Mouse (Mus musculus): ENCODE data around the gene Gnmt. TPM values are rescaled to one million over a fixed set of nuclear protein-coding genes. Genes with fewer than 3 reads are reported as not detected.

The Gnmt gene
- polyA plus RNA-seq, 2 experiments = 0.78 to 1.1 TPM

DNA sequence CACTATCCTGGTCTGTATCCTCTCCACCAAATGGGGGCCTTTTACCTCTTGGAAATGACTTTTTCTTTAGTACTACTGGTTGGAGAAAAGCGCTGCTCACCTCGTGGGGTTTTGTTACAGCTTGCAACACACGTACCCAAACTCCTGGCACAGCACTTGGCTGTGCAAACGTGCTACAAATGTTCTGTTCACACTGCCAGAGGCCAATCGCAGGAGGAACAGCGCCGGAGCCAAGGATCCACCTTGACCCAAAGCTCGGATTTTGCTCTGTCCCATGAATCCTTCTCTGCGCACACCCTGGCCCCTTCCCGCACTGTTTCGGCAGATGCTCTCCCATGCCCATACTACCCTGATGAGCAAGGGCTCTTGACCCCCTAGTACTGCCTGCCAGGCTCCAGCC lies 472 bp downstream of the Gnmt start:
- Histone ChIP-seq H3K27ac (replicated peaks; ENCODE audit: low read depth, low read length) (no peak overlapping the region), H3K9ac (ENCODE audit: low read depth, low read length, severe bottlenecking) (0 out of 2 replicates have a peak overlapping the region, but pooled peaks have one; percentile 16), H3K9me3 (ENCODE audit: control insufficient read depth, low read length) (no peaks in the 10 kb centered on the region), H3K27me3 (ENCODE audit: control insufficient read depth, insufficient read depth, low read length) (no peaks in the 10 kb centered on the region), H3K4me3 (replicated peaks; ENCODE audit: low read length) (no peak overlapping the region), H3K36me3 (ENCODE audit: control insufficient read depth, insufficient read depth, low read length) (peaks cover 28% of the 10 kb centered on the region), H3K4me2 (replicated peaks; ENCODE audit: low read depth, low read length, severe bottlenecking) (peak overlapping the region; percentile 15; the same call in 1 of the 2 replicates), H3K4me1 (ENCODE audit: control insufficient read depth, insufficient read depth, low read length) (no peaks in the 10 kb centered on the region)
- no peak for TF ChIP-seq POLR2A (IDR thresholded peaks at IDR 0.05; ENCODE audit: borderline replicate concordance, extremely low read depth, insufficient read depth, insufficient read length)
- DNase-seq (ENCODE audit: low spot score) (no peak), ATAC-seq (ENCODE audit: low FRiP score, low read depth) (no peak)
- 49% methylated on average over 11 of the region's 11 CpGs for WGBS

DNA sequence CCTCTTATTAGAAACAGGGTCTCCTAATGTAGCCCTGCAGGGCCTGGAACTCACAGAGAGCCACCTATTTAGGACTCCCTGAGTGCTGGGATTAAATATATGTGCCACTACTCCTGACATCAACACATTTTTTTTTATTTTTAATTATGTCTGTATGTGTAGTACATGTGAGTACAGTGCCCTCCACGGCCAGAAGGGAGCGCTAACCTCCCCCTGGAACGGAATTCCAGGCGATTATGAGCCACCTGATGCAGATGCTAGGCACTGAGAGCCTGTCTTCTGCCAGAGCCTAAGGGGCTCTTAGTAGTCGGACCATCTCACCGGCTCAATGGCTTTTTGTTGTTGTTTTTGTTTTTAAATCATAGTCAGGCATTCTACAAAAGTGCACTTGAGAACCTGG lies 947 bp downstream of the Gnmt start:
- Histone ChIP-seq H3K9ac (ENCODE audit: low read depth, low read length, severe bottlenecking) (no peak overlapping the region), H3K4me2 (replicated peaks; ENCODE audit: low read depth, low read length, severe bottlenecking) (no peak overlapping the region), H3K4me1 (ENCODE audit: control insufficient read depth, insufficient read depth, low read length) (no peaks in the 10 kb centered on the region), H3K27me3 (ENCODE audit: control insufficient read depth, insufficient read depth, low read length) (no peaks in the 10 kb centered on the region), H3K4me3 (replicated peaks; ENCODE audit: low read length) (no peak overlapping the region), H3K27ac (replicated peaks; ENCODE audit: low read depth, low read length) (no peak overlapping the region), H3K36me3 (ENCODE audit: control insufficient read depth, insufficient read depth, low read length) (peaks cover 33% of the 10 kb centered on the region), H3K9me3 (ENCODE audit: control insufficient read depth, low read length) (no peaks in the 10 kb centered on the region)
- TF ChIP-seq POLR2A (IDR thresholded peaks at IDR 0.05; ENCODE audit: borderline replicate concordance, extremely low read depth, insufficient read depth, insufficient read length) = no peak
- DNase-seq (ENCODE audit: low spot score) (no peak), ATAC-seq (ENCODE audit: low FRiP score, low read depth) (no peak)
- 39% methylated on average over 6 of the region's 6 CpGs for WGBS

DNA sequence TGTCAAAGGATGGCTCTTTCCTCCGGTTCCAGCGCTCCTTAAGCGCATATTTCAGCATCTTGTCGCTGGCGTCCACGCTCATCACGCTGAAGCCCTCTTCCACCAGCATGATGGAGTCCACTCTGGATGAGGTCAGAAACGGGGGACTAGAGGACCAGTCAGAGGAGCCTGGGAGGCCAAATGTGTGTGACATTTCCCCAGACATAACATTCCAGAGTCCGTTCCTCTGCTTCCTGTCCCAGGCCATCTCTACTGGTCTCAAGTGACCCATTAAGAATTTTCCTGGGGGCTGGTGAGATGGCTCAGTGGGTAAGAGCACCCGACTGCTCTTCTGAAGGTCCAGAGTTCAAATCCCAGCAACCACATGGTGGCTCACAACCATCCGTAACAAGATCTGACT lies 1.7 kb downstream of the Gnmt start:
- H3K36me3 ChIP-seq (ENCODE audit: control insufficient read depth, insufficient read depth, low read length) = peaks cover 39% of the 10 kb centered on the region
- H3K4me2 ChIP-seq (replicated peaks; ENCODE audit: low read depth, low read length, severe bottlenecking) = no peak overlapping the region
- no peak overlapping the region for H3K4me3 ChIP-seq (replicated peaks; ENCODE audit: low read length)
- no peaks in the 10 kb centered on the region for H3K9me3 ChIP-seq (ENCODE audit: control insufficient read depth, low read length)
- H3K27me3 ChIP-seq (ENCODE audit: control insufficient read depth, insufficient read depth, low read length) = no peaks in the 10 kb centered on the region
- no peak overlapping the region for H3K9ac ChIP-seq (ENCODE audit: low read depth, low read length, severe bottlenecking)
- no peaks in the 10 kb centered on the region for H3K4me1 ChIP-seq (ENCODE audit: control insufficient read depth, insufficient read depth, low read length)
- no peak for TF ChIP-seq POLR2A (IDR thresholded peaks at IDR 0.05; ENCODE audit: borderline replicate concordance, extremely low read depth, insufficient read depth, insufficient read length)
- WGBS = 88% methylated on average over 11 of the region's 11 CpGs
- no peak for ATAC-seq (ENCODE audit: low FRiP score, low read depth)
- no peak for DNase-seq (ENCODE audit: low spot score)
- no peak overlapping the region for H3K27ac ChIP-seq (replicated peaks; ENCODE audit: low read depth, low read length)

DNA sequence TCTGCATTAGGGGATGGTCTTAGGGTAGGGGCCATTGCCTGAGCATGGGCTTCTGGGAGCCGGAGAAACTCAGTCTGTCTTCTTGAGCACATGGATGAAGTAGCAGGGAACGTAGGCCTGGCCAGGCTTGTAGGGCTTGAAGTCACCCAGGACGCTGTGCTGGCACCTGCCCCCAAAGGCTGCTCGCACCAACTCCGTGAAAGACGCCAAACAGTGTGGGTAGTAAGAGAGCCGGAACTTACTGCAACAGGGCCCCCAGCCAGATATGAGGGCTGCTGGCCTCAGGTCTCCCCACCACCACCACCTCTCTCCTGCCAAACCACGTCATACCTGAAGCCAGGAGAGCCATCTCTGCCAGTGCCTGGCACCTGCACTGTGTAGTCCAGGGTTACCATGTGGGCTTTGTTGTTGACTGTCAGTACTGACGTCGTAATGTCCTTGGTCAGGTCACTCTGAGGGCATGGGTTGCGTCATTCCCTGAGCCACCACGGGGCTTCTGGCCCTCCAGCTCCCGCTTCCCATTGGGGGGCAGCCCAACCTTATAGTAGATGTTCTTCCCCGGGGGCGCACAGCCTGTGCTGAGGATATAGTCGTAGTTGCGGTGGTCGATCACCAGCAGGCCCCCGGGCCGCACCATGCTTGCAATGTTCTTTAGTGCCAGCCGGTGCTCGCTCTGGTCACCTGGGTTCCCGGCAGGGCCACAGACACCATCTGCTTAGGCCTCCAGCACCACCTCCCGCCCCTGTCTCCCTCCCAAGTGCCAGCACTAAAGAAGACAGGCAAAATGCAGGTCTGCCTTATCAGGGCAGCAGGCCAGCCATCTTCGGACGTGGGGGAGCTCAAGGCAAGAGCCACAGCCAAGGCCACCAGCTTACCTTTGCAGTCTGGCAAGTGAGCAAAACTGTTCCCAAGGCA lies 3.0 kb downstream of the Gnmt start:
- TF ChIP-seq POLR2A (IDR thresholded peaks at IDR 0.05; ENCODE audit: borderline replicate concordance, extremely low read depth, insufficient read depth, insufficient read length) = no peak
- H3K9me3 ChIP-seq (ENCODE audit: control insufficient read depth, low read length) = no peaks in the 10 kb centered on the region
- H3K9ac ChIP-seq (ENCODE audit: low read depth, low read length, severe bottlenecking) = no peak overlapping the region
- no peak overlapping the region for H3K27ac ChIP-seq (replicated peaks; ENCODE audit: low read depth, low read length)
- 90% methylated on average over 26 of the region's 26 CpGs for WGBS
- no peaks in the 10 kb centered on the region for H3K4me1 ChIP-seq (ENCODE audit: control insufficient read depth, insufficient read depth, low read length)
- peaks cover 51% of the 10 kb centered on the region for H3K36me3 ChIP-seq (ENCODE audit: control insufficient read depth, insufficient read depth, low read length)
- H3K4me3 ChIP-seq (replicated peaks; ENCODE audit: low read length) = no peak overlapping the region
- H3K4me2 ChIP-seq (replicated peaks; ENCODE audit: low read depth, low read length, severe bottlenecking) = no peak overlapping the region
- no peak for ATAC-seq (ENCODE audit: low FRiP score, low read depth)
- no peak for DNase-seq (ENCODE audit: low spot score)
- H3K27me3 ChIP-seq (ENCODE audit: control insufficient read depth, insufficient read depth, low read length) = no peaks in the 10 kb centered on the region

DNA sequence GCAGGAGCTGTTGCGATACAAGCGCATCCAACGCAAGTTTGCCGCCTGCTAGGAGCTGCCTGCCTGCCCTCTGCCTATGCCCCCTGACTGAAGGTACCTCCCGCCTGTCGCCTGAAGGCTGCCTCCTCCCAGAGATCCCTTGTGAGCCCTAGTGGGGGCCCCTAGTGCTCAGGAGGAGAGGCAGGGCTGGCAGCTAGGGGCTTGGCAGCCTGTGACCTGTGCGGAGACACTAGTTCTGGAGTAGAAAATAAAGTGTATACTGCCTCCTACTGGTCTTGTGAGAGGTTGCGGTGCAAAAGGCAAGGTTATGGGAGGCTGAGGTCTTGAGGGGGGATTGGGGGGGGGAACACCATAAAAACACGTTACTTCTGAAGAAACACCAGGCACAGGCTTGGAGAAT lies 3.7 kb downstream of the Gnmt start:
- peaks cover 58% of the 10 kb centered on the region for H3K36me3 ChIP-seq (ENCODE audit: control insufficient read depth, insufficient read depth, low read length)
- TF ChIP-seq POLR2A (IDR thresholded peaks at IDR 0.05; ENCODE audit: borderline replicate concordance, extremely low read depth, insufficient read depth, insufficient read length) = no peak
- H3K9ac ChIP-seq (ENCODE audit: low read depth, low read length, severe bottlenecking) = no peak overlapping the region
- ATAC-seq (ENCODE audit: low FRiP score, low read depth) (no peak), DNase-seq (ENCODE audit: low spot score) (no peak)
- H3K4me3 ChIP-seq (replicated peaks; ENCODE audit: low read length) = no peak overlapping the region
- no peak overlapping the region for H3K4me2 ChIP-seq (replicated peaks; ENCODE audit: low read depth, low read length, severe bottlenecking)
- no peaks in the 10 kb centered on the region for H3K4me1 ChIP-seq (ENCODE audit: control insufficient read depth, insufficient read depth, low read length)
- WGBS = 47% methylated on average over 9 of the region's 9 CpGs
- H3K9me3 ChIP-seq (ENCODE audit: control insufficient read depth, low read length) = no peaks in the 10 kb centered on the region
- no peaks in the 10 kb centered on the region for H3K27me3 ChIP-seq (ENCODE audit: control insufficient read depth, insufficient read depth, low read length)
- H3K27ac ChIP-seq (replicated peaks; ENCODE audit: low read depth, low read length) = no peak overlapping the region

Measured in limb, embryonic 14.5 days (tissue).